Mouse (Mus musculus): ENCODE measurements around the gene Dhcr7. TPM values are rescaled to one million over a fixed set of nuclear protein-coding genes. Genes with fewer than 3 reads are reported as not detected.

Dhcr7 gene
- total and polyA plus RNA-seq, 2 experiments from 2014 or later, result 10.8 to 27.7 TPM

DNA sequence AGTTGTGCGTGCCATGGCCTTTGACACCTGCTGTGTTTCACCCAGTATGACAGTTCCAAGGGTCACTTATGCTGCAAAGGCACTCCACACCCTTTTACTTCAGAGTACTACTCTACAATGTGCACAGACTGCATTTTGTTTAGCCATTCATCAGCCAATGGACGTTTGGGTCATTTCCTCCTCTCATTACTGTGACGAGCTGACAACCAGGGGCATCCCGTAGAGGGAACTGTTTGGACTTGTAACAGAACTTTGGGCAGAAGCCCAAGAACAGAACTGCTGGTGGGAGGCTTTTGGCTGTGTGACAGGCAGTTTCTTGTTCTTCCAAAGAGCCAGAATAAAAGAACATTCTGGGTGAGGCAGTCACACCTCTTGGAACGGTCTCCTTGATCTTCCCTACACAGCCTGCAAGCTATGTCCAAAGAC, 17.7 kb upstream of the Dhcr7 start:
- H3K27ac ChIP-seq (ENCODE audit: low read depth), result no peak overlapping the region
- 55% methylated on average over 5 of the region's 5 CpGs for WGBS
- no peak for ATAC-seq (ENCODE audit: insufficient read depth, low read depth)
- no peaks in the 10 kb centered on the region for H3K9me3 ChIP-seq (replicated peaks; ENCODE audit: control insufficient read depth, low read length)
- DNase-seq (ENCODE audit: low spot score), result no peak
- H3K9ac ChIP-seq (replicated peaks; ENCODE audit: low read depth, low read length), result no peak overlapping the region
- no peaks in the 10 kb centered on the region for H3K27me3 ChIP-seq (ENCODE audit: control insufficient read depth, insufficient read depth, low read length)
- H3K36me3 ChIP-seq (replicated peaks; ENCODE audit: control insufficient read depth, insufficient read depth, low read length), result peaks cover 63% of the 10 kb centered on the region
- no peaks in the 10 kb centered on the region for H3K4me1 ChIP-seq (ENCODE audit: control insufficient read depth, insufficient read depth)
- no peak overlapping the region for H3K4me3 ChIP-seq (ENCODE audit: low read depth, low read length)
- H3K4me2 ChIP-seq (ENCODE audit: low read depth, low read length), result no peak overlapping the region
- TF ChIP-seq CTCF (IDR thresholded peaks at IDR 0.05; ENCODE audit: low read depth) (no peak), EP300 (IDR thresholded peaks at IDR 0.05; ENCODE audit: low read depth) (no peak)

DNA sequence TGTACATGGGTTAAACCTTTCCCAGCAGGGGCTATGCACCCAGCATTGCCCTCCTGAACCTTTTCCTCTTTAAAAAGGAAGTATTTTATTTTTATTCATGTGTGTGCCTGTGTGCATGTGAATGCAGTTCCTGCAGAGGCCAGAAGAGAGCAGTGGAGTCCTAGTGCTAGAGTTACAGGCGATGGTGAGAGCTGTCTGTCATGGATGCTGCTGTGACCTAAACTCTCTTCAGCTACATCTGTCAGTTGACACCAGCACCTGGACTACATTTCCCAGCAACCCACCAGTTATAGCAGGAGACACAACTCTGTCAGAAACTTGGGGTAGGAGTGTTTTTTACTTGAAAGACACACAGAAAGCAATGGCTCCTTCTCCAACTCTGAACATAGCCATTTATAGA, 14.0 kb upstream of the Dhcr7 start:
- H3K4me2 ChIP-seq (ENCODE audit: low read depth, low read length), result no peak overlapping the region
- no peak for DNase-seq (ENCODE audit: low spot score)
- ATAC-seq (ENCODE audit: insufficient read depth, low read depth), result no peak
- H3K27me3 ChIP-seq (ENCODE audit: control insufficient read depth, insufficient read depth, low read length), result no peaks in the 10 kb centered on the region
- 50% methylated on average over 1 of the region's 1 CpGs for WGBS
- TF ChIP-seq EP300 (IDR thresholded peaks at IDR 0.05; ENCODE audit: low read depth) (no peak), CTCF (IDR thresholded peaks at IDR 0.05; ENCODE audit: low read depth) (peak; percentile 42)
- H3K4me1 ChIP-seq (ENCODE audit: control insufficient read depth, insufficient read depth), result no peaks in the 10 kb centered on the region
- no peak overlapping the region for H3K9ac ChIP-seq (replicated peaks; ENCODE audit: low read depth, low read length)
- H3K4me3 ChIP-seq (ENCODE audit: low read depth, low read length), result no peak overlapping the region
- no peak overlapping the region for H3K27ac ChIP-seq (ENCODE audit: low read depth)
- no peaks in the 10 kb centered on the region for H3K9me3 ChIP-seq (replicated peaks; ENCODE audit: control insufficient read depth, low read length)
- peaks cover 74% of the 10 kb centered on the region for H3K36me3 ChIP-seq (replicated peaks; ENCODE audit: control insufficient read depth, insufficient read depth, low read length)

DNA sequence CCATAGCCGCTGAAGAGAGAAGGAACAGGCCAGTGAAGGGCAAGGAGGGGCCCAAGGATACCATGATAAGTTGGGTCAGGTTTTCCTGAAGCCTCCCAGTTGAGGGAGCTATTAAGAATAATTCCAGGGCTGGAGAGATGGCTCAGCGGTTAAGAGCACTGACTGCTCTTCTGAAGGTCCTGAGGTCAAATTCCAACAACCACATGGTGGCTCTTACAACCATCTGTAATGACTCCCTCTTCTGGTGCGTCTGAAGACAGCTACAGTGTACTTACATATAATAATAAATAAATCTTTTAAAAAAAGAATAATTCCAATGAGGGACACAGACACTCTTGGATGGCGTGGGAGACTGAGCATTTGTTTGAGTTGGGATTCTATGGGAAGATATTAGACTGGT, 3.7 kb upstream of the Dhcr7 start:
- Histone ChIP-seq H3K27ac (ENCODE audit: low read depth) (no peak overlapping the region), H3K4me3 (ENCODE audit: low read depth, low read length) (no peak overlapping the region), H3K27me3 (ENCODE audit: control insufficient read depth, insufficient read depth, low read length) (no peaks in the 10 kb centered on the region), H3K9me3 (replicated peaks; ENCODE audit: control insufficient read depth, low read length) (no peaks in the 10 kb centered on the region), H3K4me2 (ENCODE audit: low read depth, low read length) (no peak overlapping the region), H3K4me1 (ENCODE audit: control insufficient read depth, insufficient read depth) (peaks cover 13% of the 10 kb centered on the region), H3K36me3 (replicated peaks; ENCODE audit: control insufficient read depth, insufficient read depth, low read length) (peaks cover 23% of the 10 kb centered on the region), H3K9ac (replicated peaks; ENCODE audit: low read depth, low read length) (no peak overlapping the region)
- DNase-seq (ENCODE audit: low spot score) (no peak), ATAC-seq (ENCODE audit: insufficient read depth, low read depth) (no peak)
- TF ChIP-seq EP300 (IDR thresholded peaks at IDR 0.05; ENCODE audit: low read depth) (no peak), CTCF (IDR thresholded peaks at IDR 0.05; ENCODE audit: low read depth) (no peak)
- WGBS, result 70% methylated on average over 4 of the region's 4 CpGs

DNA sequence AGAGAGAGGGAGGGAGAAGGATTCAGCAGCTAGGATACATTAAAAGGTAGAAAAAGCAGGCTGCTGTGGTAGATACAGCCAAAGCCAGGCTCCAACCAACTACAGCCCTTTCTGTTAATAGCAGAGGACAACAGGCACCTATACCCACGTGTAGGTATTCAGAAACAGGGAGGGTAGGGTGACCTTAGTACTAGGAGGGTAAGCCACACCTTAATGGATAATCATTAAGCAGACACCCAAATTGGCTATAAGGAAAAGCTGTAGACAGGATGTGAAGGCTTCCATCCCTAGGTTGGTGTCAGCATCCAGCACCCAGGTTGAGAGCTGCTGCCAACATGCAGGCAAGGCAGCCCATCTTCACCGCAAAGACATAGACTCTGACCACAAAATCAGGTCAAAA, 1.7 kb upstream of the Dhcr7 start:
- ATAC-seq (ENCODE audit: insufficient read depth, low read depth), result no peak
- no peaks in the 10 kb centered on the region for H3K9me3 ChIP-seq (replicated peaks; ENCODE audit: control insufficient read depth, low read length)
- no peak overlapping the region for H3K4me2 ChIP-seq (ENCODE audit: low read depth, low read length)
- no peak for TF ChIP-seq CTCF (IDR thresholded peaks at IDR 0.05; ENCODE audit: low read depth)
- no peak for TF ChIP-seq EP300 (IDR thresholded peaks at IDR 0.05; ENCODE audit: low read depth)
- H3K4me1 ChIP-seq (ENCODE audit: control insufficient read depth, insufficient read depth), result peaks cover 13% of the 10 kb centered on the region
- no peak overlapping the region for H3K4me3 ChIP-seq (ENCODE audit: low read depth, low read length)
- H3K27ac ChIP-seq (ENCODE audit: low read depth), result no peak overlapping the region
- WGBS, result 91% methylated on average over 2 of the region's 2 CpGs
- no peaks in the 10 kb centered on the region for H3K27me3 ChIP-seq (ENCODE audit: control insufficient read depth, insufficient read depth, low read length)
- DNase-seq (ENCODE audit: low spot score), result no peak
- H3K36me3 ChIP-seq (replicated peaks; ENCODE audit: control insufficient read depth, insufficient read depth, low read length), result peaks cover 4% of the 10 kb centered on the region
- H3K9ac ChIP-seq (replicated peaks; ENCODE audit: low read depth, low read length), result no peak overlapping the region

DNA sequence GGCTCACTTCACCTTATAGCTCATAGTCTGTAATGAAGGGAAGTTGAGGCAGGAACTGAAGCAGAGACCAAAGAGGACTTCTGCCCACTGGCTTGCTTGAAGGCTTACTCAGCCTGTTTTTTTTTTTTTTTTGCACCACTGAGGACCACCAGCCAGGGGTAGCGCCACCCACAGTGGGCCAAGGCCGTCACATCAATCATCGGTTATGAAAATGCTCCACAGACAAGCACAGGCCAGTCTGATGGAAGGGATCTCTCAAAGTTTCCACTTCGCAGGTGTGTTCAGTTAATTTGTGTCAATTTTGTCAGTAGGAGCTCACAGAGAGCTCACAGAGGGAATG, 291 bp downstream of the Dhcr7 start:
- 82% methylated on average over 4 of the region's 4 CpGs for WGBS
- peak overlapping the region; percentile 79 for H3K4me3 ChIP-seq (ENCODE audit: low read depth, low read length)
- peak overlapping the region; percentile 48 for H3K9ac ChIP-seq (replicated peaks; ENCODE audit: low read depth, low read length)
- TF ChIP-seq EP300 (IDR thresholded peaks at IDR 0.05; ENCODE audit: low read depth) (no peak), CTCF (IDR thresholded peaks at IDR 0.05; ENCODE audit: low read depth) (no peak)
- DNase-seq (ENCODE audit: low spot score) (no peak), ATAC-seq (ENCODE audit: insufficient read depth, low read depth) (no peak)
- H3K9me3 ChIP-seq (replicated peaks; ENCODE audit: control insufficient read depth, low read length), result no peaks in the 10 kb centered on the region
- H3K4me2 ChIP-seq (ENCODE audit: low read depth, low read length), result peak overlapping the region; percentile 93
- H3K27me3 ChIP-seq (ENCODE audit: control insufficient read depth, insufficient read depth, low read length), result no peaks in the 10 kb centered on the region
- peak overlapping the region; percentile 86 for H3K27ac ChIP-seq (ENCODE audit: low read depth)
- H3K4me1 ChIP-seq (ENCODE audit: control insufficient read depth, insufficient read depth), result peaks cover 13% of the 10 kb centered on the region
- H3K36me3 ChIP-seq (replicated peaks; ENCODE audit: control insufficient read depth, insufficient read depth, low read length), result no peaks in the 10 kb centered on the region; the same call in 1 of the 2 replicates

DNA sequence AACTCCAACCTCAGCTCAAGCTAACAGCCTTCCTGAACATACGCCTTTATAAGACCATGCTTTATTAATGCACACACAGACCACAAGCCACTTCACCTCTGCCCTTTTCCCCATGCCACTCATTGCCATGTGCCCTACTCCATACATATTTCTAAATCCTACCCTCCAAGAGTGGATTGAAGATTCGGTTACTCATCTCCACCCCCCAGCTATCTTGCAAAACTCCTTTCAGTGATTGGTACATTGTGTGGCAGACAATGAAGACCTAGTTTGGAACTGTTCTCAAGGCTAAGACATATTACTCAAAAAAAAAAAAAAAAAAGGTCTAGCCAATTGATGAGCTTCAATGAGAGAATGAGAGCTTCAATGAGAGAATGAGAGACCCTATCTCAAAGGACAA, 4.0 kb downstream of the Dhcr7 start:
- no peaks in the 10 kb centered on the region for H3K27me3 ChIP-seq (ENCODE audit: control insufficient read depth, insufficient read depth, low read length)
- DNase-seq (ENCODE audit: low spot score) (no peak), ATAC-seq (ENCODE audit: insufficient read depth, low read depth) (no peak)
- H3K36me3 ChIP-seq (replicated peaks; ENCODE audit: control insufficient read depth, insufficient read depth, low read length), result no peaks in the 10 kb centered on the region
- H3K9me3 ChIP-seq (replicated peaks; ENCODE audit: control insufficient read depth, low read length), result no peaks in the 10 kb centered on the region
- peaks cover 15% of the 10 kb centered on the region for H3K4me1 ChIP-seq (ENCODE audit: control insufficient read depth, insufficient read depth)
- WGBS, result 88% methylated on average over 2 of the region's 2 CpGs
- H3K27ac ChIP-seq (ENCODE audit: low read depth), result no peak overlapping the region
- H3K4me3 ChIP-seq (ENCODE audit: low read depth, low read length), result no peak overlapping the region
- TF ChIP-seq EP300 (IDR thresholded peaks at IDR 0.05; ENCODE audit: low read depth) (no peak), CTCF (IDR thresholded peaks at IDR 0.05; ENCODE audit: low read depth) (no peak)
- H3K4me2 ChIP-seq (ENCODE audit: low read depth, low read length), result no peak overlapping the region
- no peak overlapping the region for H3K9ac ChIP-seq (replicated peaks; ENCODE audit: low read depth, low read length)
